ENCODE assay signal across 8 mouse cellular contexts in the genomic region with DNA sequence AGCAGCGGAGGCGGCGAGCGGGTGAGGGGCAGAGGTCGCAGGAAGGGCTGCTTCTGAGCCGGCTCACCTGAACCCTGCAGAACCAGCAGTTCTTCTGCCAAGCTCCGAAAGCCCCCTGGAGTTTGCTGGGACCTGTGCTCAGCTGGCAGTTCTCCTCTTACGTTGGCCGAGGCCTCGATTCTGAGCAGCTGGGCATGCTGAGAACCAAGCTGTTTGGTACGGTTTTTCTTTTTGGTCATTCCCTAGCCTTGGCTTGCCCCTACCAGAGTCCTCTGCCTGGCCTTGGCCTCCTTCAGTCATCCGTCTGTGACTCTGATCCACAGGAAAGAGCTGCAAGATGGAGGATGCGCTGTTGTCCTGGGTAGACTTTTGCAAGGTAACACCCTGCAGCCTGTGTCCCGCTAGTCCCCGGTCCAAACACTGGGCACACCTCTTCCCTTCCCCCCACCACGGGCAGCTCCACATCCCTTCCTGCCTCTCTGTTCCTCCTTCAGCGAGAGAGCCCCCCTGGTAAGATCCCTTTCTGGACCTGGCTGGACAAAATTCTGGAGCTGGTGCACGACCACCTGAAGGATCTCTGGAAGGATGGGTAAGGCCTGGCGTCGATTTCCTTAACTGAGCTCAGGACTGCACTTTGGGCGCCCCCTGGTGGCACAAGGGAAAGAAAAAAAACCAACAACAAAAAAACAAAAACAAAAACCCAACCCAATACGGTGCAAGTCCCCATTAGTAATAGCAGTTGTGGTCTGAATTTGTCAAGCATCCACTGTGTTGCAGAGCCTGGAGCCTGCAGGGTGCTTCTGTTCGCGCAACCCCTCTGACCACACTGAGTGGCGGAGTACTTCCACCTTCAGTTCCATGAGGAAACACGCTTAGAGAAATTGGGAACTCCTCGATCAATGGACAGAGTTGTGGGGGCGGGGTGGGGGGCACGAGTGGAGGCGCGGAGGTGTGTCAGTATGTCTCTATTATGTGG. TPM values are rescaled to one million over a fixed set of nuclear protein-coding genes. Genes with fewer than 3 reads are reported as not detected.
A peak's percentile ranks its signal among the peaks of the same experiment; 100 is the strongest.
DNase-seq lines count a peak whose midpoint lies in the region; ATAC-seq and TF ChIP-seq lines count a peak whose summit lies in the region.

No protein-coding gene starts in this region.

- H3K36me3 ChIP-seq in midbrain, embryonic 10.5 days = peaks cover 77% of the 10 kb centered on the region
- peaks cover 39% of the 10 kb centered on the region; the same call in 1 of the 2 replicates for H3K36me3 ChIP-seq in midbrain, embryonic 15.5 days (replicated peaks)
- H3K36me3 ChIP-seq in midbrain, embryonic 14.5 days (ENCODE audit: control insufficient read depth, insufficient read depth, low read length) = peaks cover 72% of the 10 kb centered on the region

- no peak overlapping the region for H3K4me3 ChIP-seq in midbrain, embryonic 10.5 days
- H3K4me3 ChIP-seq in midbrain, embryonic 15.5 days = no peak overlapping the region
- no peak overlapping the region for H3K4me3 ChIP-seq in embryonic fibroblast, embryonic 13.5 days (ENCODE audit: insufficient read depth, low read length)
- H3K4me3 ChIP-seq in midbrain, embryonic 14.5 days (replicated peaks; ENCODE audit: low read depth, low read length) = no peak overlapping the region

- no peak overlapping the region for H3K9ac ChIP-seq in midbrain, embryonic 15.5 days
- H3K9ac ChIP-seq in midbrain, embryonic 14.5 days (replicated peaks; ENCODE audit: low read length) = no peak overlapping the region

- no peaks in the 10 kb centered on the region for H3K27me3 ChIP-seq in midbrain, embryonic 10.5 days (ENCODE audit: low read depth, poor library complexity, severe bottlenecking)
- H3K27me3 ChIP-seq in midbrain, embryonic 15.5 days (replicated peaks) = no peaks in the 10 kb centered on the region
- no peaks in the 10 kb centered on the region for H3K27me3 ChIP-seq in midbrain, embryonic 14.5 days (ENCODE audit: control insufficient read depth, insufficient read depth, low read length)

- intact Hi-C loops in left cerebral cortex, postnatal 4 days (cut with DNase I) = loop anchor here (10.0 kb wide), 1 partner anchor 69 kb away; a partner anchor contains a TSS

- no peak for ATAC-seq in midbrain, embryonic 15.5 days (replicated peaks)
- ATAC-seq in midbrain, embryonic 14.5 days (ENCODE audit: low FRiP score, low TSS enrichment) = no peak

- DNase-seq in midbrain, embryonic 10.5 days (ENCODE audit: low spot score) = peak; percentile 70
- peak; percentile 80 for DNase-seq in brain, embryonic 14.5 days (ENCODE audit: low read depth)
- peak; percentile 79 for DNase-seq in heart, postnatal 4 days
- DNase-seq in left cerebral cortex, postnatal 4 days = peak; percentile 85
- DNase-seq in midbrain, embryonic 14.5 days = peak; percentile 88
- peak; percentile 24 to 48 for DNase-seq in spleen, postnatal 36 days (ENCODE audit: low spot score in 2 of 2)

- TF ChIP-seq CTCF in brain, embryonic 14.5 days (IDR thresholded peaks at IDR 0.05; ENCODE audit: borderline replicate concordance, extremely low read depth, insufficient read depth, insufficient read length) = peak; percentile 84
- TF ChIP-seq CTCF in embryonic fibroblast, embryonic 13.5 days (IDR thresholded peaks at IDR 0.05; ENCODE audit: borderline replicate concordance, insufficient read depth, low read length) = 0 out of 2 replicates have a peak, but pooled peaks have one; percentile 26

- TF ChIP-seq POLR2A in brain, embryonic 14.5 days (IDR thresholded peaks at IDR 0.05; ENCODE audit: borderline replicate concordance, extremely low read depth, insufficient read depth, insufficient read length, poor library complexity, severe bottlenecking) = no peak
- TF ChIP-seq POLR2A in embryonic fibroblast, embryonic 13.5 days (IDR thresholded peaks at IDR 0.05; ENCODE audit: low read depth, low read length) = no peak

- no peak overlapping the region for H3K27ac ChIP-seq in midbrain, embryonic 10.5 days (replicated peaks)
- no peak overlapping the region for H3K27ac ChIP-seq in midbrain, embryonic 15.5 days
- H3K27ac ChIP-seq in embryonic fibroblast, embryonic 13.5 days (ENCODE audit: insufficient read depth, low read length) = no peak overlapping the region
- H3K27ac ChIP-seq in midbrain, embryonic 14.5 days (replicated peaks; ENCODE audit: low read depth, low read length) = no peak overlapping the region

- 67% methylated on average over 31 of the region's 31 CpGs for WGBS in midbrain, embryonic 10.5 days
- 65% methylated on average over 31 of the region's 31 CpGs for WGBS in midbrain, embryonic 15.5 days
- WGBS in midbrain, embryonic 14.5 days = 67% methylated on average over 31 of the region's 31 CpGs

- no peak overlapping the region for H3K4me2 ChIP-seq in midbrain, embryonic 15.5 days
- no peak overlapping the region for H3K4me2 ChIP-seq in midbrain, embryonic 14.5 days (ENCODE audit: low read length)

- no peaks in the 10 kb centered on the region for H3K4me1 ChIP-seq in midbrain, embryonic 10.5 days
- no peaks in the 10 kb centered on the region for H3K4me1 ChIP-seq in midbrain, embryonic 15.5 days
- no peaks in the 10 kb centered on the region for H3K4me1 ChIP-seq in embryonic fibroblast, embryonic 13.5 days (ENCODE audit: control insufficient read depth, insufficient read depth, low read length)
- no peaks in the 10 kb centered on the region for H3K4me1 ChIP-seq in midbrain, embryonic 14.5 days (ENCODE audit: control insufficient read depth, insufficient read depth, low read length)

- H3K9me3 ChIP-seq in midbrain, embryonic 10.5 days (replicated peaks) = no peaks in the 10 kb centered on the region
- H3K9me3 ChIP-seq in midbrain, embryonic 15.5 days = no peaks in the 10 kb centered on the region
- H3K9me3 ChIP-seq in midbrain, embryonic 14.5 days (ENCODE audit: control insufficient read depth, low read length) = no peaks in the 10 kb centered on the region

RNA-seq across cellular contexts. Expression of a gene that starts 13.5 kb away (rescaled TPM):
- 12.6 and 16.1 TPM in 2 replicates for polyA plus RNA-seq in midbrain, embryonic 10.5 days (2016; fragmentation: Nextera tagmentation; extraction: Ambion mirVana)
- 21.4 and 23.5 TPM in 2 replicates for polyA plus RNA-seq in midbrain, embryonic 15.5 days (2015; fragmentation: Nextera tagmentation; extraction: Ambion mirVana)
- polyA plus RNA-seq in brain, embryonic 14.5 days (2012; rRNA removed) = 26.4 and 27.7 TPM in 2 replicates
- polyA plus RNA-seq in embryonic fibroblast, embryonic 13.5 days (2011; ENCODE audit: insufficient read length, low read depth, missing spikeins) = 34.5 and 35.0 TPM in 2 replicates
- 10 to 100 TPM in 1 of 2 experiments, 1 to 10 TPM in 1; 10.0 TPM for total RNA-seq in heart, postnatal 4 days (2021)
- total RNA-seq in left cerebral cortex, postnatal 4 days (2021) = 10 to 100 TPM; 32.1 to 38.1 TPM
- polyA plus RNA-seq in midbrain, embryonic 14.5 days (2014; fragmentation: Nextera tagmentation; extraction: Ambion mirVana) = 12.2 and 23.0 TPM in 2 replicates

RNA-seq across cellular contexts. Expression of a gene that starts 14.7 kb away (rescaled TPM):
- not detected in 2 replicates for polyA plus RNA-seq in midbrain, embryonic 10.5 days (2016; fragmentation: Nextera tagmentation; extraction: Ambion mirVana)
- not detected in 2 replicates for polyA plus RNA-seq in midbrain, embryonic 15.5 days (2015; fragmentation: Nextera tagmentation; extraction: Ambion mirVana)
- 0.11 and 0.20 TPM in 2 replicates for polyA plus RNA-seq in brain, embryonic 14.5 days (2012; rRNA removed)
- polyA plus RNA-seq in embryonic fibroblast, embryonic 13.5 days (2011; ENCODE audit: insufficient read length, low read depth, missing spikeins) = 0.42 TPM in 1 of 2 replicates, not detected in the other
- total RNA-seq in heart, postnatal 4 days (2021) = 1 to 10 TPM; 1.5 to 2.2 TPM
- not detected for total RNA-seq in left cerebral cortex, postnatal 4 days (2021)
- 0.22 TPM in 1 of 2 replicates, not detected in the other for polyA plus RNA-seq in midbrain, embryonic 14.5 days (2014; fragmentation: Nextera tagmentation; extraction: Ambion mirVana)

RNA-seq across cellular contexts. Expression of a gene that starts 15.4 kb away (rescaled TPM):
- not detected in 2 replicates for polyA plus RNA-seq in midbrain, embryonic 10.5 days (2016; fragmentation: Nextera tagmentation; extraction: Ambion mirVana)
- 0.18 TPM in 1 of 2 replicates, not detected in the other for polyA plus RNA-seq in midbrain, embryonic 15.5 days (2015; fragmentation: Nextera tagmentation; extraction: Ambion mirVana)
- not detected in 2 replicates for polyA plus RNA-seq in brain, embryonic 14.5 days (2012; rRNA removed)
- not detected in 2 replicates for polyA plus RNA-seq in embryonic fibroblast, embryonic 13.5 days (2011; ENCODE audit: insufficient read length, low read depth, missing spikeins)
- not detected for total RNA-seq in heart, postnatal 4 days (2021)
- total RNA-seq in left cerebral cortex, postnatal 4 days (2021) = not detected
- not detected in 2 replicates for polyA plus RNA-seq in midbrain, embryonic 14.5 days (2014; fragmentation: Nextera tagmentation; extraction: Ambion mirVana)

RNA-seq across cellular contexts. Expression of a gene that starts 19.2 kb away (rescaled TPM):
- polyA plus RNA-seq in midbrain, embryonic 10.5 days (2016; fragmentation: Nextera tagmentation; extraction: Ambion mirVana) = 43.3 and 50.2 TPM in 2 replicates
- 21.9 and 24.0 TPM in 2 replicates for polyA plus RNA-seq in midbrain, embryonic 15.5 days (2015; fragmentation: Nextera tagmentation; extraction: Ambion mirVana)
- 38.4 and 47.4 TPM in 2 replicates for polyA plus RNA-seq in brain, embryonic 14.5 days (2012; rRNA removed)
- polyA plus RNA-seq in embryonic fibroblast, embryonic 13.5 days (2011; ENCODE audit: insufficient read length, low read depth, missing spikeins) = 10.2 and 14.2 TPM in 2 replicates
- total RNA-seq in heart, postnatal 4 days (2021) = 10 to 100 TPM; 17.6 to 18.1 TPM
- 10 to 100 TPM; 19.9 to 22.4 TPM for total RNA-seq in left cerebral cortex, postnatal 4 days (2021)
- 18.5 and 23.0 TPM in 2 replicates for polyA plus RNA-seq in midbrain, embryonic 14.5 days (2014; fragmentation: Nextera tagmentation; extraction: Ambion mirVana)

RNA-seq across cellular contexts. Expression of a gene that starts 30.0 kb away (rescaled TPM):
- 0.73 and 0.77 TPM in 2 replicates for polyA plus RNA-seq in midbrain, embryonic 10.5 days (2016; fragmentation: Nextera tagmentation; extraction: Ambion mirVana)
- polyA plus RNA-seq in midbrain, embryonic 15.5 days (2015; fragmentation: Nextera tagmentation; extraction: Ambion mirVana) = not detected in 2 replicates
- 0.20 and 0.23 TPM in 2 replicates for polyA plus RNA-seq in brain, embryonic 14.5 days (2012; rRNA removed)
- 0.30 TPM in 1 of 2 replicates, not detected in the other for polyA plus RNA-seq in embryonic fibroblast, embryonic 13.5 days (2011; ENCODE audit: insufficient read length, low read depth, missing spikeins)
- total RNA-seq in heart, postnatal 4 days (2021) = under 1 TPM in 1 of 2 experiments, not detected in 1; 0.29 TPM
- not detected for total RNA-seq in left cerebral cortex, postnatal 4 days (2021)
- not detected in 2 replicates for polyA plus RNA-seq in midbrain, embryonic 14.5 days (2014; fragmentation: Nextera tagmentation; extraction: Ambion mirVana)

Comparison
In these comparisons a context has a peak if more than half of its experiments do, and no peak if none do; other contexts are left out.
1. DNase-seq: peak in every context shown above with its lines; median percentile 88 in midbrain, embryonic 14.5 days; 85 in left cerebral cortex, postnatal 4 days; 80 in brain, embryonic 14.5 days; 79 in heart, postnatal 4 days; 70 in midbrain, embryonic 10.5 days; 36 in spleen, postnatal 36 days.